Mouse (Mus musculus) neural tube, embryonic 14.5 days (tissue): ENCODE data around the gene Olfr591. TPM values are rescaled to one million over a fixed set of nuclear protein-coding genes. Genes with fewer than 3 reads are reported as not detected.
"Not testable (repeated sequence)": the region's sequence is repeated elsewhere in the genome, so short reads cannot be mapped to it uniquely, and the experiment has no call there.

ENCODE experiments used
- ATAC-seq: fragments of 200-750 bp; cut with Nextera tagmentation; 2 replicates; pipeline ENCODE4 v1.8.0; 2017; ENCODE audit warnings: low read depth, mild to moderate bottlenecking, moderate TSS enrichment, moderate library complexity
- H3K27ac ChIP-seq: fragments of 300-500 bp; sonication (generic); 2 replicates; pipeline ENCODE4 v1.5.1; 2014; ENCODE audit warnings: low read depth, mild to moderate bottlenecking, control low read depth, low read length, moderate library complexity, mixed read lengths
- H3K27me3 ChIP-seq: fragments of 300-500 bp; sonication (generic); 2 replicates; pipeline ENCODE4 v1.6.1; 2014; ENCODE audit warnings: low read length; ENCODE audit not compliant: control insufficient read depth, insufficient read depth
- H3K36me3 ChIP-seq: fragments of 300-500 bp; sonication (generic); 2 replicates; pipeline ENCODE4 v1.6.1; 2014; ENCODE audit warnings: low read length, mixed read lengths; ENCODE audit not compliant: control insufficient read depth, insufficient read depth
- H3K4me1 ChIP-seq: fragments of 300-500 bp; sonication (generic); 2 replicates; pipeline ENCODE4 v1.6.1; 2014; ENCODE audit warnings: low read length; ENCODE audit not compliant: control insufficient read depth, insufficient read depth
- H3K4me2 ChIP-seq: fragments of 300-500 bp; sonication (generic); 2 replicates; pipeline ENCODE4 v1.6.1; 2014; ENCODE audit warnings: mild to moderate bottlenecking, low read depth, low read length, control low read depth
- H3K4me3 ChIP-seq: fragments of 300-500 bp; sonication (generic); 2 replicates; pipeline ENCODE4 v1.5.1; 2014; ENCODE audit warnings: low read depth, low read length, control low read depth, mixed read lengths
- H3K9ac ChIP-seq: fragments of 300-500 bp; sonication (generic); replicated peaks from 2 replicates; pipeline ENCODE4 v1.6.1; 2014; ENCODE audit warnings: low read depth, mild to moderate bottlenecking, control low read depth, low read length, mixed read lengths
- H3K9me3 ChIP-seq: fragments of 300-500 bp; sonication (generic); 2 replicates; pipeline ENCODE4 v1.6.1; 2016; ENCODE audit warnings: low read length; ENCODE audit not compliant: control insufficient read depth
- WGBS: fragments of 180-500 bp; shearing (Covaris S2); extraction: QIAGEN DNeasy Blood & Tissue Kit; methylation state at CpG from one replicate; pipeline ENCODE4 v1.1.7; 2014; 5-methylcytosine and 5-hydroxymethylcytosine counted together
- polyA plus RNA-seq: library from polyadenylated mRNA; unstranded; fragments of >200 nt; fragmentation: Nextera tagmentation; extraction: Ambion mirVana; gene quantifications from 2 replicates; pipeline ENCODE4 v1.2.1, GENCODE M21; 2014

Gene Olfr591
- polyA plus RNA-seq, result not detected in 2 replicates

DNA sequence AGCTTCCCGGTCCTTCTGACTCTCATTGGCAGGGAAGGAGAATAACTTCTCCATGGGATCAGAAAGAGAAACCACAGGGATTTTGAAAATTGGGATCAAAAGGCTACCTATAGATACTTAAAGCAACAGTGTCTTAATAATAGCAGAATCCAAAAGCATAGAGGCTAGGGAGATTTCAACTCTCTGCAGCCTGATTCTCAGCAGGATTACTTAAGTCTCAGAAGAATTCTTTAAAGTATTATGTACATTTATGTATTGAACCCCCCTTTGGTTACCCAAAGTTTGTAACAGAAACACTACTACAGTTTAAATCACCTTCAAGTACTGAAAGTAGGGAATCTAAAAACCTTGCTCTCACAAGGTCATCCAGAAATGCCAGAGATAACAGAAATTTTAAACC lies at the start of gene Olfr591:
Olfr591 (minus strand) TSS at position 101 of the 400 bp plus-strand sequence.
- no peak within 1 kb of the TSS for H3K9ac ChIP-seq
- no peak within 1 kb of the TSS for H3K4me3 ChIP-seq
- H3K4me1 ChIP-seq, result no peaks in the 10 kb centered on the region
- H3K27ac ChIP-seq, result no peak within 1 kb of the TSS
- WGBS, result 93% methylated on average over 1 of the region's 1 CpGs
- no peaks in the 10 kb centered on the region for H3K36me3 ChIP-seq
- no peaks in the 10 kb centered on the region; the same call in 1 of the 2 replicates for H3K9me3 ChIP-seq
- no peak within 1 kb of the TSS for H3K4me2 ChIP-seq
- ATAC-seq, result no peak
- no peaks in the 10 kb centered on the region for H3K27me3 ChIP-seq

DNA sequence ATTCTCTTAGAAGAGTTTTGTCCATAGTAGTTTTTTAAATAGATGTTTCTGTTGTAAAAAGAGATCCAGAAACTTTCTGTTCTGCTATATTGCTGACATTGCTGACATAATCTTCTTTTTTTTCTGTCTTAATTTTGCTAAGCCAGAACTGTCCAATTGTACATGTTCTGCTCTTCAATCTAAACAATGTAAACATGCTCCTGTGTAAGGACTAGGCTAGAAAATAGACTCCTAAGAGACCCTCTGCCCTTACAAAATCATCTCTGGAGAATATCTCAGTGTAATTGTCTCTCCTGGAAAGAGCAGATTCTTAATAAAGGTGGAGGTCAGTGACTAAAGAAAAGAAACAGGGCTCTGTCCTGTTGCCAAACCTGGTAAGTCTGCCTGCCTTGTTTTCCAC lies 38.6 kb upstream of the Olfr591 start, which contains the start of gene Olfr594:
Olfr594 (plus strand) TSS at position 301 of the 400 bp plus-strand sequence.
- ATAC-seq, result no peak
- H3K4me2 ChIP-seq, result no peak within 1 kb of the TSS
- no peaks in the 10 kb centered on the region for H3K9me3 ChIP-seq
- H3K4me1 ChIP-seq, result no peaks in the 10 kb centered on the region
- no peak within 1 kb of the TSS for H3K27ac ChIP-seq
- H3K9ac ChIP-seq, result no peak within 1 kb of the TSS
- no peak within 1 kb of the TSS for H3K4me3 ChIP-seq
- H3K36me3 ChIP-seq, result no peaks in the 10 kb centered on the region
- H3K27me3 ChIP-seq, result no peaks in the 10 kb centered on the region

DNA sequence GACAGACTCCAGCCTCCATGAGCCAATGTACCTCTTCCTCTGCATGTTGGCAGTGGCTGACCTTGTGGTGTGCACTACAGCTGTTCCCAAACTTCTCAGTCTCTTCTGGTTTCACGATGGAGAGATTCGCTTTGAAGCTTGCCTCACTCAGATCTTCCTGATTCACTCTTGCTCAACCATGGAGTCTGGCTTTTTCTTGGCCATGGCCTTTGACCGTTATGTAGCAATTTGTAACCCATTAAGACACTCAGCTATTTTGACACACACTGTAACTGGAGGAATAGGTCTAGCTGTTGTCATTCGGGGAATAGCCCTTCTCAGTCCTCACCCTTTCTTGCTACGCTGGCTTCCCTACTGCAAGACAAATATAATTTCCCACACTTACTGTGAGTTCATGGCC lies 33.9 kb upstream of the Olfr591 start:
- not testable (repeated sequence) for H3K4me2 ChIP-seq, H3K9me3 ChIP-seq
- 89% methylated on average over 5 of the region's 5 CpGs for WGBS

DNA sequence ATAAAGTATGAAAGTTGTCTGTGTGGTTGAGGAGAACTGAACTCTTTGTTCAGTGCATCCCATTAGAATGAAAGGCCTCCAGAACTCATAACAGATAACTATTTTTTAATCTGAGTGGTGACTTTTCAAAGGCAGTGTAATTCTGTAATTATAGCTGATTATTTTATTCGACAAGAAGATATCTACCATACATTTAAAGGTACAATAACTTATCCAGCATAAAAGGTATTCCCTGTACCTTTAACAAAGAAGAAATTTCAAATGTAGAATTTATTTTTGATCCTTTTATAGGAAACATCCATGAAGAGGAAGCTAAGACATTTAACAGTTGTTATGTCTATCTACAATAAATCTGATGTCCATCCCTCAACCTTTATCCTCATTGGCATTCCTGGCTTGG lies 33.4 kb upstream of the Olfr591 start, which contains the start of gene Olfr593:
Olfr593 (plus strand) TSS at position 301 of the 400 bp plus-strand sequence.
- Histone ChIP-seq H3K4me2 (no peak within 1 kb of the TSS), H3K9me3 (no peaks in the 10 kb centered on the region), H3K4me3 (no peak within 1 kb of the TSS), H3K36me3 (no peaks in the 10 kb centered on the region), H3K9ac (no peak within 1 kb of the TSS), H3K27me3 (no peaks in the 10 kb centered on the region), H3K27ac (no peak within 1 kb of the TSS), H3K4me1 (no peaks in the 10 kb centered on the region)
- WGBS, result 75% methylated on average over 1 of the region's 1 CpGs
- no peak for ATAC-seq

More for the DNA sequence above, 33.9 kb upstream of the Olfr591 start:
- H3K9ac ChIP-seq, H3K4me1 ChIP-seq, H3K4me3 ChIP-seq, ATAC-seq, H3K36me3 ChIP-seq, H3K27ac ChIP-seq, H3K27me3 ChIP-seq: not testable (repeated sequence)

DNA sequence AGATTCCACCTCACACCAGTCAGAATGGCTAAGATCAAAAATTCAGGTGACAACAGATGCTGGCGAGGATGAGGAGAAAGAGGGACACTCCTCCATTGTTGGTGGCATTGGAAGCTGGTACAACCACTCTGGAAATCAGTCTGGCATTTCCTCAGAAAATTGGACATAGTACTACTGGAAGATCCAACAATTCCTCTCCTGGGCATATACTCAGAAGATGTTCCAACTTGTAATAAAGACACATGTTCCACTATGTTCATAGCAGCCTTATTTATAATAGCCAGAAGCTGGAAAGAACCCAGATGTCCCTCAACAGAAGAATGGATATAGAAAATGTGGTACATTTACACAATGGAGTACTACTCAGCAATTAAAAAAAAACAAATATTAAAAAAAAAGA lies 6.4 kb upstream of the Olfr591 start, which contains the start of gene Olfr592:
Olfr592 (plus strand) TSS at position 301 of the 400 bp plus-strand sequence.
- H3K36me3 ChIP-seq, H3K4me2 ChIP-seq, H3K27ac ChIP-seq, H3K4me3 ChIP-seq, H3K9ac ChIP-seq, H3K9me3 ChIP-seq, H3K27me3 ChIP-seq, ATAC-seq, H3K4me1 ChIP-seq: not testable (repeated sequence)
- WGBS, result 73% methylated on average over 1 of the region's 1 CpGs

DNA sequence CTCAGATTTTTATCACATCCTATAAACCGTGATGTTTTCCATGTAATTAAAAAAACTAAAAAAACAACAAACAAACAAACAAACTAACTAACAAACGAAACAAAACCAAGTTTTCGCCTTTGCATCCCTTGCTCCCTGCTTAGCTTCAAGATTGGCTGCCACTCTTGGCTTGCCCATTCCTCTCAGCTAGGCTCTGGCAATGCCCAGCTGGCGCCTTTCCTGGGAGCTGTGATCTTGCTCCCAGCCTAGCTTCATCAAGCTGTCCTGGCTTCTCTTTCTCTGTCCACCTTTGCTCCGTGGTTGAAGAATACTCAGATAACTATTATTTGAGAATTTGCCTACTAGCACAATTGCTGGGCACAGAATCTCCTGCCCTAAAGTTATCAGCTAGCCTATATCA lies 8.4 kb downstream of the Olfr591 start:
- Histone ChIP-seq H3K27ac (no peak overlapping the region), H3K9ac (no peak overlapping the region), H3K9me3 (no peaks in the 10 kb centered on the region), H3K27me3 (no peaks in the 10 kb centered on the region), H3K4me2 (no peak overlapping the region), H3K4me1 (no peaks in the 10 kb centered on the region), H3K4me3 (no peak overlapping the region), H3K36me3 (no peaks in the 10 kb centered on the region)
- WGBS, result 82% methylated on average over 5 of the region's 5 CpGs
- no peak for ATAC-seq

DNA sequence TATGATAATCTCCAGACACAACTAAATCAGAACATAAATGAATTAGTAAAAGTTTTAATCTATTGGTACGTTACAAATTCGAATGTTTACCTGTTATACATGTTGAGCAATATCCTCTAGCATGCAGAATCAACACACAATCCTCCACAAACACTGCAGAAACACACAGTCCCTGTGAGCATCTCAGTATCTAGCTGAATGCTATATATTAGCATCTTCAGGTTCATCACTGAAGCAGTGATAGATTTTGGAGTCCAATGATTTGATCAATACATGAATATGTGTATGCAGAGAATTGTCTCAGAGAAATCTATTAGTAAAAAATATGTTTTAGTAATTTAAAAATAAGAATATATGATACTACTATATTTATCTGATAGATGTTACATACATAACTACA lies 21.9 kb downstream of the Olfr591 start, which contains the start of gene Olfr589:
Olfr589 (minus strand) TSS at position 101 of the 400 bp plus-strand sequence.
- Histone ChIP-seq H3K4me3 (no peak within 1 kb of the TSS), H3K9me3 (no peaks in the 10 kb centered on the region), H3K36me3 (no peaks in the 10 kb centered on the region), H3K4me2 (no peak within 1 kb of the TSS), H3K9ac (no peak within 1 kb of the TSS), H3K4me1 (no peaks in the 10 kb centered on the region), H3K27me3 (no peaks in the 10 kb centered on the region), H3K27ac (no peak within 1 kb of the TSS)
- WGBS, result 65% methylated on average over 2 of the region's 2 CpGs
- no peak for ATAC-seq

DNA sequence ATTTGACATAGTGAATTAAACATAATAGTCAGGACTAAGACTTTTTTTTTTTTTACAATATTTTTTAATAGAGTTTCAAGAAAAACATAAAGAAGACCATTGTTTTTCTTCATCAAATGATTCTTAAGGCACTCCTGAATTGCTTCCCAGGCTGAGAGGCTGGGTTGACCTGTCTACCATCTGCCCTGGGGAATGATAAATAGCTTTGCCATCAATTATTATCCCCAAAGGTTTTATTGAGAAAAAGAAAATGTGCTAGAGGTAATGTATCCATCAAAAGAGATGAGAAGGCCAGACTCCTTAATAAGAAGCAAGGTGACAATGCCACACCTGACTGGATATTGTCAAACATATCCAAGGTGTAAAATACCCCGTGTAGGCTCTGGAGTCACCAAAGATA lies 37.6 kb downstream of the Olfr591 start, which contains the start of gene Olfr588-ps1:
Olfr588-ps1 (plus strand) TSS at position 301 of the 400 bp plus-strand sequence.
- Histone ChIP-seq H3K36me3 (no peaks in the 10 kb centered on the region), H3K9me3 (no peaks in the 10 kb centered on the region), H3K4me1 (no peaks in the 10 kb centered on the region), H3K27me3 (no peaks in the 10 kb centered on the region), H3K9ac (no peak within 1 kb of the TSS), H3K27ac (no peak within 1 kb of the TSS), H3K4me2 (no peak within 1 kb of the TSS), H3K4me3 (no peak within 1 kb of the TSS)
- WGBS, result 69% methylated on average over 1 of the region's 1 CpGs
- no peak for ATAC-seq

DNA sequence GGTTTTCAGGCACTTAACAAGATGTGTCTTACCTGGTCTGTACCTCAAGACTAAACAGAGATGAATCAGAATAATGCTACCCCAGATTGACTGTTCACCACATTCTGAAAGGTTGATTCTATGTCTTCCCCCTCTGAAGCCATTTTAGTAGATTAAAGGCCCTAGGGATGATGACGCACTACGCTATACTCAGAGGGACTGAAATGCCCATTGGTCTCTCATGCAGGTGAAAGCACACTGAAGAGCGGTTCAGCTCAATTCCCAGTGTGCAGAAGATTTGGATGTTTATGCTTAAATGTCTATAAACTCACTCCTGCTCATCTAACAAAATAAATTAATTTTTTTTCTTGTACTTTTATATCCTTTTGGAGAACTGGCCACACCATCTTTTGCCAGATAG lies 52.6 kb downstream of the Olfr591 start, which contains the start of gene Olfr586:
Olfr586 (minus strand) TSS at position 101 of the 400 bp plus-strand sequence.
- no peak within 1 kb of the TSS for H3K9ac ChIP-seq
- H3K4me3 ChIP-seq, result no peak within 1 kb of the TSS
- H3K4me1 ChIP-seq, result no peaks in the 10 kb centered on the region
- H3K9me3 ChIP-seq, result no peaks in the 10 kb centered on the region
- no peak for ATAC-seq
- no peak within 1 kb of the TSS for H3K4me2 ChIP-seq
- no peak within 1 kb of the TSS for H3K27ac ChIP-seq
- no peaks in the 10 kb centered on the region for H3K27me3 ChIP-seq
- WGBS, result 94% methylated on average over 3 of the region's 3 CpGs
- no peaks in the 10 kb centered on the region for H3K36me3 ChIP-seq
